22 mouse cellular contexts compared by ENCODE assay signal in genomic region chr1:135943713-135944112, GRCm38 (mm10). TPM values are rescaled to one million over a fixed set of nuclear protein-coding genes. Genes with fewer than 3 reads are reported as not detected.
DNase-seq lines count a peak whose midpoint lies in the region; ATAC-seq and TF ChIP-seq lines count a peak whose summit lies in the region.
"Had no signal": no experiment of that assay in that cellular context is flagged by ENCODE, and none has a peak within 500 bp of the region (broad histone marks: within the 10 kb centered on the region; RNA-seq: fewer than 3 reads in every experiment).

No protein-coding gene starts in this region.

- no peak for TF ChIP-seq EP300 in lung, postnatal 0 days (IDR thresholded peaks at IDR 0.05)

- no peak overlapping the region for H3K9ac ChIP-seq in liver, embryonic 12.5 days
- no peak overlapping the region for H3K9ac ChIP-seq in lung, postnatal 0 days (replicated peaks; ENCODE audit: low read depth)
- H3K9ac ChIP-seq: forebrain, embryonic 12.5 days; heart, embryonic 15.5 days; limb, embryonic 12.5 days; lung, embryonic 14.5 days; midbrain, embryonic 12.5 days had no signal

- no peaks in the 10 kb centered on the region for H3K9me3 ChIP-seq in liver, embryonic 12.5 days (replicated peaks)
- H3K9me3 ChIP-seq in lung, postnatal 0 days (ENCODE audit: low read length): no peaks in the 10 kb centered on the region
- H3K9me3 ChIP-seq: forebrain, embryonic 12.5 days; G1E; heart, embryonic 15.5 days; limb, embryonic 12.5 days; midbrain, embryonic 12.5 days had no signal

- H3K27me3 ChIP-seq in liver, embryonic 12.5 days (replicated peaks): peaks cover 42% of the 10 kb centered on the region
- H3K27me3 ChIP-seq in lung, postnatal 0 days (replicated peaks; ENCODE audit: insufficient read depth, low read length): peaks cover 8% of the 10 kb centered on the region; the same call in 1 of the 2 replicates

- H3K4me1 ChIP-seq in liver, embryonic 12.5 days: peaks cover 66% of the 10 kb centered on the region
- no peaks in the 10 kb centered on the region for H3K4me1 ChIP-seq in lung, postnatal 0 days (ENCODE audit: insufficient read depth, low read depth, low read length)
- H3K4me1 ChIP-seq: limb, embryonic 12.5 days; midbrain, embryonic 12.5 days had no signal

- no peak for ATAC-seq in cerebellum, adult (ENCODE audit: insufficient number of reproducible peaks, low FRiP score, low TSS enrichment)
- no peak for ATAC-seq in liver, embryonic 12.5 days
- ATAC-seq in lung, postnatal 0 days: no peak; the same call in 1 of the 2 replicates
- ATAC-seq: activated CD4-positive, CD25-positive, alpha-beta regulatory T cell, adult 4 months had no signal

- WGBS in liver, embryonic 12.5 days (ENCODE audit: insufficient replicate concordance): 97% methylated on average over 2 of the region's 2 CpGs
- 87% methylated on average over 2 of the region's 2 CpGs for WGBS in lung, postnatal 0 days

- H3K36me3 ChIP-seq in liver, embryonic 12.5 days: no peaks in the 10 kb centered on the region
- H3K36me3 ChIP-seq in lung, postnatal 0 days (ENCODE audit: insufficient read depth, low read length): no peaks in the 10 kb centered on the region
- H3K36me3 ChIP-seq: forebrain, embryonic 12.5 days; G1E; heart, embryonic 15.5 days; limb, embryonic 12.5 days; midbrain, embryonic 12.5 days had no signal

- peak; percentile 27 to 54 for DNase-seq in cerebellum, postnatal 14 days
- DNase-seq in liver: no peak
- peak; percentile 31 to 39 for DNase-seq in spleen, postnatal 10 days (ENCODE audit: low spot score in 2 of 2)
- no peak for DNase-seq in spleen, adult 18-20 months
- DNase-seq in lung, postnatal 4 days: no peak
- DNase-seq in lung, postnatal 0 days (ENCODE audit: low spot score): no peak
- DNase-seq: adrenal gland, postnatal 10 days; cerebellum, adult 18-20 months; heart, adult 2 months; kidney, adult 11 months; lung, embryonic 14.5 days; right cerebral cortex, postnatal 25 days had no signal

- peak overlapping the region; percentile 99 for H3K27ac ChIP-seq in liver, embryonic 12.5 days
- no peak overlapping the region for H3K27ac ChIP-seq in lung, postnatal 0 days (ENCODE audit: low read length)
- H3K27ac ChIP-seq: forebrain, embryonic 12.5 days; heart, adult 2 months; heart, embryonic 15.5 days; limb, embryonic 12.5 days; macrophage; midbrain, embryonic 12.5 days; stomach, postnatal 0 days had no signal

- no peak overlapping the region for H3K4me2 ChIP-seq in liver, embryonic 12.5 days
- H3K4me2 ChIP-seq in lung, postnatal 0 days (replicated peaks; ENCODE audit: low read depth, low read length): no peak overlapping the region
- H3K4me2 ChIP-seq: forebrain, embryonic 12.5 days; heart, embryonic 15.5 days; limb, embryonic 12.5 days; lung, embryonic 14.5 days; midbrain, embryonic 12.5 days had no signal

- no peak overlapping the region for H3K4me3 ChIP-seq in liver, embryonic 12.5 days
- no peak overlapping the region for H3K4me3 ChIP-seq in lung, postnatal 0 days (ENCODE audit: low read depth, low read length)
- H3K4me3 ChIP-seq: forebrain, embryonic 12.5 days; heart, adult 2 months; heart, embryonic 15.5 days; limb, embryonic 12.5 days; midbrain, embryonic 12.5 days had no signal

- no peak for TF ChIP-seq CTCF in lung, postnatal 0 days (IDR thresholded peaks at IDR 0.05)

RNA-seq across cellular contexts. Expression of gene Pkp1, which starts 24.7 kb away (rescaled TPM):
- not detected in 2 replicates for polyA plus RNA-seq in liver, embryonic 12.5 days (2016; fragmentation: Nextera tagmentation; extraction: Ambion mirVana)
- 0.02 TPM in 2 replicates for polyA plus RNA-seq in lung, postnatal 0 days (2015; fragmentation: Nextera tagmentation; extraction: Ambion mirVana)
- polyA plus RNA-seq: activated CD4-positive, CD25-positive, alpha-beta regulatory T cell, adult 4 months; G1E; macrophage had no signal

Comparison
In these comparisons a context has a peak if more than half of its experiments do, and no peak if none do; other contexts are left out.
1. DNase-seq: peak in cerebellum, postnatal 14 days (2 of 2) and spleen, postnatal 10 days (2 of 2); none in liver (single experiment), spleen, adult 18-20 months (0 of 2), lung, postnatal 4 days (0 of 2) and lung, postnatal 0 days (single experiment).